Mouse (Mus musculus) limb, embryonic 11.5 days (tissue): Measurements from ENCODE around the gene Epha7. TPM values are rescaled to one million over a fixed set of nuclear protein-coding genes. Genes with fewer than 3 reads are reported as not detected.

Experiments
- ATAC-seq: fragments of 200-750 bp; cut with Nextera tagmentation; 2 replicates; pipeline ENCODE4 v1.8.0; 2017; ENCODE audit warnings: low read depth; ENCODE audit not compliant: insufficient number of reproducible peaks, low FRiP score, low TSS enrichment
- DNase-seq: peaks from one replicate; pipeline ENCODE4 v3.0.0-alpha.2; 2015; ENCODE audit warnings: low spot score
- H3K27ac ChIP-seq: fragments of 300-500 bp; sonication (generic); replicated peaks from 2 replicates; pipeline ENCODE4 v1.5.1; 2014; ENCODE audit warnings: low read depth, mild to moderate bottlenecking, low read length
- H3K27me3 ChIP-seq: fragments of 300-500 bp; sonication (generic); 2 replicates; pipeline ENCODE4 v1.6.1; 2014; ENCODE audit warnings: mild to moderate bottlenecking, low read length, mixed read lengths; ENCODE audit not compliant: control insufficient read depth, insufficient read depth
- H3K36me3 ChIP-seq: fragments of 300-500 bp; sonication (generic); 2 replicates; pipeline ENCODE4 v1.6.1; 2014; ENCODE audit warnings: mild to moderate bottlenecking, low read length, moderate library complexity, mixed read lengths; ENCODE audit not compliant: control insufficient read depth, insufficient read depth
- H3K4me1 ChIP-seq: fragments of 300-500 bp; sonication (generic); 2 replicates; pipeline ENCODE4 v1.6.1; 2014; ENCODE audit warnings: low read length, mixed read lengths; ENCODE audit not compliant: control insufficient read depth, insufficient read depth
- H3K4me2 ChIP-seq: fragments of 300-500 bp; sonication (generic); 2 replicates; pipeline ENCODE4 v1.6.1; 2014; ENCODE audit warnings: low read depth, mild to moderate bottlenecking, moderate library complexity; ENCODE audit not compliant: severe bottlenecking
- H3K4me3 ChIP-seq: fragments of 300-500 bp; sonication (generic); 2 replicates; pipeline ENCODE4 v1.5.1; 2014; ENCODE audit warnings: low read depth, low read length
- H3K9ac ChIP-seq: fragments of 300-500 bp; sonication (generic); 2 replicates; pipeline ENCODE4 v1.6.1; 2014; ENCODE audit warnings: mild to moderate bottlenecking, low read length
- H3K9me3 ChIP-seq: fragments of 300-500 bp; sonication (generic); 2 replicates; pipeline ENCODE4 v1.6.1; 2016; ENCODE audit warnings: low read length; ENCODE audit not compliant: control insufficient read depth
- WGBS: fragments of 180-500 bp; shearing (Covaris S2); extraction: QIAGEN DNeasy Blood & Tissue Kit; methylation state at CpG from one replicate; pipeline ENCODE4 v1.1.7; 2014; 5-methylcytosine and 5-hydroxymethylcytosine counted together
- polyA plus RNA-seq: library from polyadenylated mRNA; unstranded; fragments of >200 nt; fragmentation: Nextera tagmentation; extraction: Ambion mirVana; gene quantifications from 2 replicates; pipeline ENCODE4 v1.2.1, GENCODE M21; 2014

Gene Epha7
- polyA plus RNA-seq, 1 experiment from 2014 or later: 52.6 TPM

DNA sequence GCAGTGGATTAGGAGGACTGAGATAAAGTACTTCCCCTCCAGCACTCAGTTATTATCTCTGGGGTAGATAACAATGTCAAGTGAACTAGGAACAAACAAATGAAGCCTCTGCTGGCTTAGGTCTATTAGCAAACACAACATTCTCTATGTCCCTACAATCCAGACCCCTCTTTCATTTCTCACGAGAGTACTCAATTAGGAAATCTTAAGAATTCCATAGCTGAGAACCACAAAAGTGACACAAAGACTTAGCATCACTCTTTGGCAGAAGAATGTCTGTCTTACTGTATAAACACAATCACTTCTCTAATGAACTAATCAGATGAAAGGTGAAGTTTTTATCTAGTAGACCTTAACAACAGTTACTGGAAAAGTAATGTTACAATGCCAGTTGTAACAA is 10.7 kb downstream of the Epha7 start:
- Histone ChIP-seq H3K4me1 (no peaks in the 10 kb centered on the region), H3K9me3 (no peaks in the 10 kb centered on the region), H3K4me3 (no peak overlapping the region), H3K27me3 (no peaks in the 10 kb centered on the region), H3K9ac (no peak overlapping the region), H3K36me3 (no peaks in the 10 kb centered on the region; the same call in 1 of the 2 replicates), H3K27ac (no peak overlapping the region), H3K4me2 (no peak overlapping the region)
- DNase-seq (no peak), ATAC-seq (no peak)
- WGBS: 64% methylated on average over 1 of the region's 1 CpGs

DNA sequence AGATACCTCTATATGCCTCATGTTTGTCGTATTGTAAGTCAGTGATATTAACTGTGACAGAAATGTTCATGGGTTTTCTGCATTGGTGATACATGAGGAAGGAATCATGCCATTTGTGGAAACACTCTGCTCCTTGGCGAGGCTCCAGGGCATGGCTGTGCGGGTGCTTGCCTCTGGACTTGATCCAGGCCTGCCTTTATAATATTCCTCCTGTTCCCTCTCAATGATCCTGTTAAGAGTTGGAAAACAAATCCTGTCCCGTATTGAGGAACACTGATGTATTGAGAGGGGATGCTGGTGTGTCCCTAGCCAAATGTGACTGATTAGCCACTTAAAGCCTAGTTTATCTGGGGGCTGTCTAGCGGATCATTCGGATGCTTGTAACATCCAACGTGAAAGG is 11.7 kb downstream of the Epha7 start:
- Histone ChIP-seq H3K27ac (no peak overlapping the region), H3K9me3 (no peaks in the 10 kb centered on the region), H3K9ac (no peak overlapping the region), H3K4me3 (no peak overlapping the region), H3K27me3 (no peaks in the 10 kb centered on the region), H3K36me3 (no peaks in the 10 kb centered on the region; the same call in 1 of the 2 replicates), H3K4me1 (no peaks in the 10 kb centered on the region), H3K4me2 (no peak overlapping the region)
- ATAC-seq (no peak), DNase-seq (no peak)
- WGBS: 77% methylated on average over 7 of the region's 7 CpGs

DNA sequence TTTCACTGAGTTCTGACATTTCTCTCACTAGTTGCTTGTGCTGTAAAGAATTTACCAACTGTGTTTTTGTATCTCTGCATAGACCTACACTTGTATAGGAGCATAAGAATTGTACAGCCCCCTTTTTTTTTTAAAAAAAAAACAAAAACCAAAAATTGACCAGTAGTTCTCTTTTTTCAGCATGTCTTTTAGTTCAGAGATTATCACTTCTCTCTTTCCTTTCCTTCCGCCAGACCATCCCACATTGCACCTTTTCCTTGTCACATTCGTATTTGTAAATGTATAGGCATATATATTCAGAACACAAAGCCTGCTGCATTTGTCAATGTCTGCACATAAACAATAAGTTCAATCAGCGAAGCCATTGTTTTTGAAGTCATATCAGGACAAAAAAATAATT is 24.7 kb downstream of the Epha7 start:
- Histone ChIP-seq H3K4me2 (no peak overlapping the region), H3K4me1 (no peaks in the 10 kb centered on the region), H3K4me3 (no peak overlapping the region), H3K36me3 (no peaks in the 10 kb centered on the region), H3K27me3 (no peaks in the 10 kb centered on the region), H3K9me3 (no peaks in the 10 kb centered on the region), H3K9ac (no peak overlapping the region), H3K27ac (no peak overlapping the region)
- 87% methylated on average over 3 of the region's 3 CpGs for WGBS
- no peak for ATAC-seq
- DNase-seq: no peak

GRCm38 (mm10) chr4:28846311-28846710 is 33.4 kb downstream of the Epha7 start:
- Histone ChIP-seq H3K27ac (no peak overlapping the region), H3K4me3 (no peak overlapping the region), H3K9me3 (no peaks in the 10 kb centered on the region), H3K4me2 (no peak overlapping the region), H3K9ac (no peak overlapping the region), H3K36me3 (no peaks in the 10 kb centered on the region), H3K27me3 (no peaks in the 10 kb centered on the region), H3K4me1 (no peaks in the 10 kb centered on the region)
- 93% methylated on average over 4 of the region's 4 CpGs for WGBS
- DNase-seq (no peak), ATAC-seq (no peak)

- no peak overlapping the region for H3K27ac ChIP-seq
- no peak overlapping the region for H3K4me3 ChIP-seq
- H3K4me1 ChIP-seq: no peaks in the 10 kb centered on the region
- H3K4me2 ChIP-seq: no peak overlapping the region
- H3K27me3 ChIP-seq: no peaks in the 10 kb centered on the region
- DNase-seq (no peak), ATAC-seq (no peak)
- no peaks in the 10 kb centered on the region for H3K9me3 ChIP-seq
- no peak overlapping the region for H3K9ac ChIP-seq
- WGBS: 41% methylated on average over 2 of the region's 2 CpGs
- H3K36me3 ChIP-seq: no peaks in the 10 kb centered on the region
Observed at GRCm38 (mm10) chr4:28850388-28850787, 37.5 kb downstream of the Epha7 start.

- DNase-seq (no peak), ATAC-seq (peak; percentile 67; the same call in 1 of the 2 replicates)
- 0 out of 2 replicates have a peak, but pooled peaks cover 8% of the 10 kb centered on the region for H3K4me1 ChIP-seq
- 58% methylated on average over 6 of the region's 6 CpGs for WGBS
- no peak overlapping the region for H3K27ac ChIP-seq
- H3K9me3 ChIP-seq: no peaks in the 10 kb centered on the region
- H3K9ac ChIP-seq: no peak overlapping the region
- H3K4me3 ChIP-seq: no peak overlapping the region
- H3K4me2 ChIP-seq: no peak overlapping the region
- no peaks in the 10 kb centered on the region for H3K27me3 ChIP-seq
- H3K36me3 ChIP-seq: no peaks in the 10 kb centered on the region
Observed at GRCm38 (mm10) chr4:28862845-28863666, 50.1 kb downstream of the Epha7 start.

- H3K9ac ChIP-seq: no peak overlapping the region
- H3K4me3 ChIP-seq: no peak overlapping the region
- H3K4me1 ChIP-seq: 0 out of 2 replicates have a peak, but pooled peaks cover 8% of the 10 kb centered on the region
- no peak overlapping the region for H3K4me2 ChIP-seq
- no peak for DNase-seq
- no peaks in the 10 kb centered on the region for H3K36me3 ChIP-seq
- no peak overlapping the region for H3K27ac ChIP-seq
- H3K9me3 ChIP-seq: no peaks in the 10 kb centered on the region
- ATAC-seq: no peak
- no peaks in the 10 kb centered on the region for H3K27me3 ChIP-seq
- 33% methylated on average over 2 of the region's 2 CpGs for WGBS
Observed at GRCm38 (mm10) chr4:28866411-28866810, 53.5 kb downstream of the Epha7 start.

DNA sequence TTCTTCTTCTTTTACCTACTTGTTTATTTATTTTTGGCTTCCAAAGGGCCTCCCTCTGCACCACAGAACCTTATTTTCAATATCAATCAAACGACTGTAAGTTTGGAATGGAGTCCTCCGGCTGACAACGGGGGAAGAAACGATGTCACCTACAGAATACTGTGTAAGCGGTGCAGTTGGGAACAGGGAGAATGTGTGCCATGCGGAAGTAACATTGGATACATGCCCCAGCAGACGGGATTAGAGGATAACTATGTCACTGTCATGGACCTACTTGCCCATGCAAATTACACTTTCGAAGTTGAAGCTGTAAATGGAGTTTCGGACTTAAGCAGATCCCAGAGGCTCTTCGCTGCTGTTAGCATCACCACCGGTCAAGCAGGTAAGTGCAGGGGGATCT is 58.7 kb downstream of the Epha7 start:
- Histone ChIP-seq H3K4me3 (no peak overlapping the region), H3K27ac (no peak overlapping the region), H3K4me2 (no peak overlapping the region), H3K4me1 (no peaks in the 10 kb centered on the region), H3K27me3 (no peaks in the 10 kb centered on the region), H3K9me3 (no peaks in the 10 kb centered on the region), H3K9ac (no peak overlapping the region), H3K36me3 (no peaks in the 10 kb centered on the region)
- ATAC-seq (no peak), DNase-seq (no peak)
- WGBS: 91% methylated on average over 11 of the region's 11 CpGs
